18 mouse cellular contexts compared by ENCODE assay signal in genomic region chr7:101166568-101166967, GRCm38 (mm10).
DNase-seq lines count a peak whose midpoint lies in the region; ATAC-seq and TF ChIP-seq lines count a peak whose summit lies in the region.
"Had no signal": no experiment of that assay in that cellular context is flagged by ENCODE, and none has a peak within 500 bp of the region (broad histone marks: within the 10 kb centered on the region; RNA-seq: fewer than 3 reads in every experiment).

No protein-coding gene starts in this region.

- no peak overlapping the region for H3K9ac ChIP-seq in intestine, postnatal 0 days (ENCODE audit: low read depth, low read length)
- no peak overlapping the region for H3K9ac ChIP-seq in forebrain, embryonic 12.5 days
- H3K9ac ChIP-seq: embryonic facial prominence, embryonic 15.5 days had no signal

- H3K36me3 ChIP-seq in intestine, postnatal 0 days (ENCODE audit: control insufficient read depth, insufficient read depth): no peaks in the 10 kb centered on the region
- H3K36me3 ChIP-seq in forebrain, embryonic 12.5 days (replicated peaks): no peaks in the 10 kb centered on the region
- H3K36me3 ChIP-seq: embryonic facial prominence, embryonic 15.5 days; forebrain, embryonic 10.5 days; heart, embryonic 10.5 days had no signal

- 0 out of 2 replicates have a peak, but pooled peaks have one; percentile 36 for ATAC-seq in intestine, postnatal 0 days
- no peak for ATAC-seq in forebrain, embryonic 12.5 days (ENCODE audit: low FRiP score)

- H3K27me3 ChIP-seq in intestine, postnatal 0 days (replicated peaks; ENCODE audit: control insufficient read depth, insufficient read depth, low read length): no peaks in the 10 kb centered on the region
- no peaks in the 10 kb centered on the region for H3K27me3 ChIP-seq in forebrain, embryonic 12.5 days
- H3K27me3 ChIP-seq: embryonic facial prominence, embryonic 15.5 days had no signal

- H3K4me2 ChIP-seq in intestine, postnatal 0 days (replicated peaks; ENCODE audit: low read depth): no peak overlapping the region
- H3K4me2 ChIP-seq in forebrain, embryonic 12.5 days: no peak overlapping the region
- H3K4me2 ChIP-seq: embryonic facial prominence, embryonic 15.5 days had no signal

- no peaks in the 10 kb centered on the region for H3K9me3 ChIP-seq in intestine, postnatal 0 days (ENCODE audit: control insufficient read depth)
- no peaks in the 10 kb centered on the region for H3K9me3 ChIP-seq in forebrain, embryonic 12.5 days
- H3K9me3 ChIP-seq: embryonic facial prominence, embryonic 15.5 days; forebrain, embryonic 10.5 days; heart, embryonic 10.5 days; limb, embryonic 10.5 days had no signal

- H3K4me1 ChIP-seq in intestine, postnatal 0 days (replicated peaks; ENCODE audit: control insufficient read depth, insufficient read depth, low read length): 0 out of 2 replicates have a peak, but pooled peaks cover 3% of the 10 kb centered on the region
- H3K4me1 ChIP-seq in forebrain, embryonic 12.5 days: peaks cover 2% of the 10 kb centered on the region; the same call in 1 of the 2 replicates
- H3K4me1 ChIP-seq: embryonic facial prominence, embryonic 15.5 days had no signal

- TF ChIP-seq CTCF in intestine, postnatal 0 days (IDR thresholded peaks at IDR 0.05; ENCODE audit: low read depth): no peak

- 33% methylated on average over 2 of the region's 2 CpGs for WGBS in intestine, postnatal 0 days
- WGBS in forebrain, embryonic 12.5 days: 40% methylated on average over 2 of the region's 2 CpGs

- H3K27ac ChIP-seq in intestine, postnatal 0 days (ENCODE audit: low read depth, low read length): no peak overlapping the region
- H3K27ac ChIP-seq in forebrain, embryonic 12.5 days: no peak overlapping the region
- H3K27ac ChIP-seq: embryonic facial prominence, embryonic 15.5 days; forebrain, embryonic 10.5 days; heart, embryonic 10.5 days; limb, embryonic 10.5 days had no signal

- H3K4me3 ChIP-seq in intestine, postnatal 0 days (ENCODE audit: low read depth, low read length): no peak overlapping the region
- no peak overlapping the region for H3K4me3 ChIP-seq in forebrain, embryonic 12.5 days (replicated peaks)
- H3K4me3 ChIP-seq: embryonic facial prominence, embryonic 15.5 days; forebrain, embryonic 10.5 days; heart, embryonic 10.5 days; limb, embryonic 10.5 days had no signal

- peak; percentile 22 for DNase-seq in embryo, embryonic 10 days (ENCODE audit: low spot score)
- no peak for DNase-seq in embryo, embryonic 10.5 days (ENCODE audit: low spot score)
- peak; percentile 20 for DNase-seq in kidney, postnatal 10 days
- DNase-seq in kidney, adult 18-20 months: no peak
- peak; percentile 65 for DNase-seq in ZHBTc4 (ENCODE audit: low read depth, low spot score)
- DNase-seq in adrenal gland, postnatal 14 days: no peak
- DNase-seq: adrenal gland, postnatal 36 days; cerebellum, adult 2 months; gastrocnemius, postnatal 25 days; kidney, adult 2 months; lung, adult 18-20 months; thymus, postnatal 4 days had no signal

Comparison
In these comparisons a context has a peak if more than half of its experiments do, and no peak if none do; other contexts are left out.
1. DNase-seq: peak in embryo, embryonic 10 days (single experiment), kidney, postnatal 10 days (single experiment) and ZHBTc4 (single experiment); none in embryo, embryonic 10.5 days (single experiment), kidney, adult 18-20 months (single experiment) and adrenal gland, postnatal 14 days (single experiment).